Mouse (Mus musculus) ES-E14 (cell line): ENCODE measurements around the gene Fcgr1.

Experiments used
- HCFC1 ChIP-seq: IDR thresholded peaks from 2 replicates; pipeline ENCODE4 v1.6.1; 2012; ENCODE audit warnings: low read length, inconsistent platforms, borderline replicate concordance; ENCODE audit not compliant: insufficient read depth
- ZC3H11A ChIP-seq: IDR thresholded peaks from 2 replicates; pipeline ENCODE4 v1.6.1; 2012; ENCODE audit warnings: low read depth, mild to moderate bottlenecking, inconsistent platforms, low read length, borderline replicate concordance

DNA sequence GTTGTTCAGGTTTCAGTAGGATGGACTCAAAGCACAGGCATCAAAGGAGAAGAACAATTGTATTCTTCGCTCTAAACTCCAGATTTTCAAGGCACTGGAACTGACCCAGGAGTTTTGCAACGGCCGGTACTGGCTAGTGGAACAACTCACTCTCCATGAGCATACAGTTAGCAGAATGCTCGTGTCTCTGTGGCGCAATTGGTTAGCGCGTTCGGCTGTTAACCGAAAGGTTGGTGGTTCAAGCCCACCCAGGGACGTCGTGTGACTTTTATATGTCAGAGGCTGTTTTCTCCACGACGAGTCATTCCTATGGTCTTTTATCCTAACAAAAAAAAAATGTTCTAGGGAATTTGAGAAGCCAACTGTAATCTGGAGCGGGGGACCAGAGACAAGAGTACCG is 28.1 kb upstream of the Fcgr1 start:
- TF ChIP-seq HCFC1 (no peak), ZC3H11A (no peak)
